In the genomic region with DNA sequence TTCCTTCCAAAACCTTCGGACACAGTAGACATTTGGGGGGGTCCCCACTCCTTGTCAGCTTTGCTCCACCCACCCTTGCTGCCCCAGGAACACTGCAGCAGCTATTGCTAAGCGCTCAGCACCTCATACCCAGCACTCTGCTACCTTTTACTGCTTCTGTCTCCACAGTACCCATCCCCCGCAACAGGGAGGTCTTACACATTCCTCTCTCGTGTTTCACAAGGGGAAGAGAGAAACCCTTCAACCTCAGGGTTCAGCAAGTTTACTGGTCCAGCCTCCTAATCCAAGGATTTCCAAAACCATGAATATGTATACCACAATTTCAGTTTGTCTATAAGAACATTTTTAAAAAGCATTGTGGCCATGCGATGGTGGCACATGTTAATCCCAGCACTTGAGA, we compare ENCODE assay signal across 12 mouse cellular contexts.
"Had no signal": no experiment of that assay in that cellular context is flagged by ENCODE, and none has a peak within 500 bp of the region (broad histone marks: within the 10 kb centered on the region; RNA-seq: fewer than 3 reads in every experiment).

No protein-coding gene starts in this region.

- H3K9me3 ChIP-seq: liver, embryonic 15.5 days; midbrain, embryonic 12.5 days; neural tube, embryonic 15.5 days had no signal

- H3K36me3 ChIP-seq: liver, embryonic 15.5 days; midbrain, embryonic 12.5 days; neural tube, embryonic 15.5 days had no signal

- H3K27me3 ChIP-seq: liver, embryonic 15.5 days; midbrain, embryonic 12.5 days; neural tube, embryonic 15.5 days had no signal

- ATAC-seq: intestine, postnatal 0 days had no signal

- H3K9ac ChIP-seq: liver, embryonic 15.5 days; midbrain, embryonic 12.5 days; neural tube, embryonic 15.5 days had no signal

- H3K4me2 ChIP-seq: liver, embryonic 11.5 days; liver, embryonic 15.5 days; midbrain, embryonic 12.5 days; neural tube, embryonic 15.5 days had no signal

- H3K4me3 ChIP-seq: layer of hippocampus, adult 2 months; liver, embryonic 15.5 days; midbrain, embryonic 12.5 days; myocyte; neural tube, embryonic 15.5 days had no signal

- H3K27ac ChIP-seq: layer of hippocampus, adult 2 months; liver, embryonic 15.5 days; midbrain, embryonic 12.5 days; neural tube, embryonic 15.5 days had no signal

- DNase-seq: kidney, adult 8-10 months; lung, adult 2 months; right cerebral cortex, postnatal 4 days; spleen, adult 18-20 months; thymus, postnatal 36 days had no signal
